Mouse (Mus musculus): ENCODE measurements at regions not wholly inside any gene's neighbourhood (a gene's known extent, or its start where the extent isn't known, plus 50 kb on each side); places are given as distances from the start of the nearest gene placed in this dataset.
"Not testable (repeated sequence)": the region's sequence is repeated elsewhere in the genome, so short reads cannot be mapped to it uniquely, and the experiment has no call there.

GRCm38 (mm10) chr1:160843671-160844070 lies 50.7 kb upstream of the Rabgap1l start:
- DNase-seq, result no peak

GRCm38 (mm10) chr1:160844709-160845108 lies 51.7 kb upstream of the Rabgap1l start:
- not testable (repeated sequence) for DNase-seq

- DNase-seq, result no peak
Observed at GRCm38 (mm10) chr1:160850674-160851073, 55.5 kb upstream of the Rc3h1 start.

- no peak for DNase-seq
Observed at GRCm38 (mm10) chr1:160854410-160854809, 51.8 kb upstream of the Rc3h1 start.

- DNase-seq, result no peak
Observed at GRCm38 (mm10) chr1:160855411-160855810, 50.8 kb upstream of the Rc3h1 start.

- peak; percentile 6 for DNase-seq
Observed at GRCm38 (mm10) chr1:160855926-160856620, 50.1 kb upstream of the Rc3h1 start.
